Mouse (Mus musculus) E14TG2a.4 (cell line): ENCODE results near the gene Prkn.
A peak's percentile ranks its signal among the peaks of the same experiment; 100 is the strongest.

Source experiments
- CTCF ChIP-seq: conservative IDR thresholded peaks from 2 replicates; pipeline ENCODE4 v1.5.1; 2014; ENCODE audit warnings: low read length
- NANOG ChIP-seq: IDR thresholded peaks from 2 replicates; pipeline ENCODE4 v1.6.1; 2014; ENCODE audit warnings: borderline replicate concordance, low read length, mixed read lengths

DNA sequence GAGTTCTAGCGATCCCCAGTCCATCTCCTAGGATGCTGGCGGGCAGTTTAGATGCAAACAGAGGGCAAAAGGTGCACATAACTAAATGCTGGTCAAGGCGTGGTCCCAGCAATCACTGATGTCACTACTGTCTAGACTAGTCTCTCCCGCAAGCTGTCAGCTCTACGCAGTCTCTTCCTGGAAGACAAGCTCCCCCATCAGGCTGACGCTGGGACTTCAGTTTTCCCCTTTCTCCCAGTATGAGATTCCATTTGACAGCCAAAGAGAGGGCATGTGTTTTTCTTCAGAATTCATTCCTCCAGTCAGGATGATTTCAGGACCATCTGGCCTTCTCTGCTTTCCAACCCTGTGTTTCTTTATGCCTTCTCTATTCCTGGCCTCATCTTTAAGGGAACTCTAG, 1062.8 kb downstream of the Prkn start:
- peak; percentile 70 for TF ChIP-seq CTCF
- TF ChIP-seq NANOG = no peak
